Mouse (Mus musculus) lung, postnatal 0 days (tissue): ENCODE measurements around the gene Tmc6. TPM values are rescaled to one million over a fixed set of nuclear protein-coding genes. Genes with fewer than 3 reads are reported as not detected.

Source experiments
- ATAC-seq: fragments of 200-750 bp; cut with Nextera tagmentation; 2 replicates; pipeline ENCODE4 v1.8.0; 2017; ENCODE audit warnings: moderate library complexity
- DNase-seq: peaks from one replicate; pipeline ENCODE4 v3.0.0-alpha.2; 2016; ENCODE audit warnings: low spot score
- H3K27ac ChIP-seq: fragments of 300-500 bp; sonication (generic); 2 replicates; pipeline ENCODE4 v1.5.1; 2014; ENCODE audit warnings: antibody characterized with exemption, mild to moderate bottlenecking, low read length, mixed read lengths
- H3K27me3 ChIP-seq: fragments of 300-500 bp; sonication (generic); replicated peaks from 2 replicates; pipeline ENCODE4 v1.6.1; 2014; ENCODE audit warnings: low read length, mixed read lengths; ENCODE audit not compliant: insufficient read depth
- H3K36me3 ChIP-seq: fragments of 300-500 bp; sonication (generic); 2 replicates; pipeline ENCODE4 v1.6.1; 2014; ENCODE audit warnings: low read length, mixed read lengths; ENCODE audit not compliant: insufficient read depth
- H3K4me1 ChIP-seq: fragments of 300-500 bp; sonication (generic); 2 replicates; pipeline ENCODE4 v1.6.1; 2014; ENCODE audit warnings: antibody characterized with exemption, low read depth, low read length, mixed read lengths; ENCODE audit not compliant: insufficient read depth
- H3K4me2 ChIP-seq: fragments of 300-500 bp; sonication (generic); replicated peaks from 2 replicates; pipeline ENCODE4 v1.6.1; 2014; ENCODE audit warnings: low read depth, mild to moderate bottlenecking, low read length, moderate library complexity, mixed read lengths
- H3K4me3 ChIP-seq: fragments of 300-500 bp; sonication (generic); 2 replicates; pipeline ENCODE4 v1.5.1; 2014; ENCODE audit warnings: low read depth, low read length
- H3K9ac ChIP-seq: fragments of 300-500 bp; sonication (generic); replicated peaks from 2 replicates; pipeline ENCODE4 v1.6.1; 2014; ENCODE audit warnings: low read depth, mild to moderate bottlenecking
- H3K9me3 ChIP-seq: fragments of 300-500 bp; sonication (generic); 2 replicates; pipeline ENCODE4 v1.6.1; 2016; ENCODE audit warnings: low read length, mixed read lengths
- CTCF ChIP-seq: IDR thresholded peaks from 2 replicates; pipeline ENCODE4 v1.5.1; 2016; ENCODE audit warnings: antibody characterized with exemption, mild to moderate bottlenecking
- EP300 ChIP-seq: IDR thresholded peaks from 2 replicates; pipeline ENCODE4 v1.6.1; 2016; ENCODE audit warnings: antibody characterized with exemption, mild to moderate bottlenecking, control low read depth
- WGBS: fragments of 180-500 bp; shearing (Covaris S2); extraction: QIAGEN DNeasy Blood & Tissue Kit; methylation state at CpG from one replicate; pipeline ENCODE4 v1.1.7; 2014; 5-methylcytosine and 5-hydroxymethylcytosine counted together
- polyA plus RNA-seq: library from polyadenylated mRNA; unstranded; fragments of >200 nt; fragmentation: Nextera tagmentation; extraction: Ambion mirVana; gene quantifications from 2 replicates; pipeline ENCODE4 v1.2.1, GENCODE M21; 2015

The Tmc6 gene
- polyA plus RNA-seq, 1 experiment from 2014 or later, result 34.8 TPM

- TF ChIP-seq EP300, result no peak
- TF ChIP-seq CTCF, result no peak
- Histone ChIP-seq H3K4me3 (peak overlapping the region; percentile 57), H3K4me2 (peak overlapping the region; percentile 87), H3K9me3 (no peaks in the 10 kb centered on the region), H3K4me1 (peaks cover 30% of the 10 kb centered on the region; the same call in 1 of the 2 replicates), H3K27me3 (no peaks in the 10 kb centered on the region), H3K36me3 (no peaks in the 10 kb centered on the region), H3K9ac (peak overlapping the region; percentile 75), H3K27ac (peak overlapping the region; percentile 98)
- WGBS, result under 1% methylated on average over 17 of the region's 17 CpGs
- DNase-seq (no peak), ATAC-seq (no peak)
Observed at GRCm38 (mm10) chr11:117780199-117780515, 1.8 kb downstream of the Tmc6 start.

GRCm38 (mm10) chr11:117779434-117780198 lies 2.4 kb downstream of the Tmc6 start:
- peak; percentile 90 for DNase-seq
- WGBS, result 3% methylated on average over 34 of the region's 38 CpGs

GRCm38 (mm10) chr11:117778851-117779433 lies 3.1 kb downstream of the Tmc6 start:
- H3K27me3 ChIP-seq, result no peaks in the 10 kb centered on the region
- peak overlapping the region; percentile 75; the same call in 1 of the 2 replicates for H3K9ac ChIP-seq
- H3K4me3 ChIP-seq, result peak overlapping the region; percentile 57; the same call in 1 of the 2 replicates
- WGBS, result 37% methylated on average over 12 of the region's 12 CpGs
- H3K36me3 ChIP-seq, result no peaks in the 10 kb centered on the region
- peak overlapping the region; percentile 98 for H3K27ac ChIP-seq
- DNase-seq (peak; percentile 82), ATAC-seq (peak; percentile 8)
- TF ChIP-seq EP300 (no peak), CTCF (no peak)
- H3K4me1 ChIP-seq, result peaks cover 30% of the 10 kb centered on the region; the same call in 1 of the 2 replicates
- H3K9me3 ChIP-seq, result no peaks in the 10 kb centered on the region
- peak overlapping the region; percentile 87 for H3K4me2 ChIP-seq

More at GRCm38 (mm10) chr11:117779434-117780198, 2.4 kb downstream of the Tmc6 start:
- Histone ChIP-seq H3K27me3 (no peaks in the 10 kb centered on the region), H3K4me2 (peak overlapping the region; percentile 87), H3K4me1 (peaks cover 30% of the 10 kb centered on the region; the same call in 1 of the 2 replicates), H3K27ac (peak overlapping the region; percentile 98), H3K4me3 (peak overlapping the region; percentile 57), H3K9ac (peak overlapping the region; percentile 75), H3K9me3 (no peaks in the 10 kb centered on the region), H3K36me3 (no peaks in the 10 kb centered on the region)
- no peak for TF ChIP-seq CTCF
- peak; percentile 88; the same call in 1 of the 2 replicates for TF ChIP-seq EP300
- ATAC-seq, result peak; percentile 54

GRCm38 (mm10) chr11:117778031-117778430 lies 4.0 kb downstream of the Tmc6 start:
- DNase-seq (no peak), ATAC-seq (no peak)
- Histone ChIP-seq H3K4me2 (peak overlapping the region; percentile 87), H3K36me3 (0 out of 2 replicates have a peak, but pooled peaks cover 4% of the 10 kb centered on the region), H3K9ac (no peak overlapping the region), H3K4me3 (no peak overlapping the region), H3K27ac (no peak overlapping the region; the same call in 1 of the 2 replicates), H3K4me1 (peaks cover 23% of the 10 kb centered on the region; the same call in 1 of the 2 replicates), H3K9me3 (no peaks in the 10 kb centered on the region), H3K27me3 (no peaks in the 10 kb centered on the region)
- TF ChIP-seq EP300 (no peak), CTCF (no peak)
- 84% methylated on average over 11 of the region's 11 CpGs for WGBS

GRCm38 (mm10) chr11:117777111-117777510 lies 4.9 kb downstream of the Tmc6 start:
- WGBS, result 77% methylated on average over 5 of the region's 5 CpGs
- Histone ChIP-seq H3K4me3 (no peak overlapping the region), H3K9me3 (no peaks in the 10 kb centered on the region), H3K9ac (no peak overlapping the region), H3K27me3 (no peaks in the 10 kb centered on the region), H3K27ac (no peak overlapping the region), H3K4me1 (peaks cover 21% of the 10 kb centered on the region; the same call in 1 of the 2 replicates), H3K36me3 (0 out of 2 replicates have a peak, but pooled peaks cover 4% of the 10 kb centered on the region), H3K4me2 (no peak overlapping the region)
- no peak for TF ChIP-seq EP300
- TF ChIP-seq CTCF, result no peak
- DNase-seq (no peak), ATAC-seq (no peak)

- no peak overlapping the region for H3K4me3 ChIP-seq
- no peaks in the 10 kb centered on the region for H3K9me3 ChIP-seq
- H3K4me2 ChIP-seq, result no peak overlapping the region
- peaks cover 14% of the 10 kb centered on the region; the same call in 1 of the 2 replicates for H3K4me1 ChIP-seq
- no peak for TF ChIP-seq CTCF
- 93% methylated on average over 14 of the region's 14 CpGs for WGBS
- no peak for ATAC-seq
- no peak for DNase-seq
- no peak overlapping the region for H3K27ac ChIP-seq
- H3K9ac ChIP-seq, result no peak overlapping the region
- H3K36me3 ChIP-seq, result peaks cover 4% of the 10 kb centered on the region; the same call in 1 of the 2 replicates
- H3K27me3 ChIP-seq, result no peaks in the 10 kb centered on the region
Observed at GRCm38 (mm10) chr11:117776085-117776792, 5.8 kb downstream of the Tmc6 start.
